Mouse (Mus musculus) liver, embryonic 11.5 days (tissue): ENCODE measurements at regions not wholly inside any gene's neighbourhood (a gene's known extent, or its start where the extent isn't known, plus 50 kb on each side); places are given as distances from the start of the nearest gene placed in this dataset.

Source experiments
- ATAC-seq: fragments of 200-750 bp; cut with Nextera tagmentation; replicated peaks from 2 replicates; pipeline ENCODE4 v1.8.0; 2017; ENCODE audit warnings: moderate number of reproducible peaks, mild to moderate bottlenecking, moderate TSS enrichment, moderate library complexity; ENCODE audit not compliant: low FRiP score
- DNase-seq: peaks from one replicate; pipeline ENCODE4 v3.0.0-alpha.2; 2017; ENCODE audit warnings: low spot score
- H3K27ac ChIP-seq: fragments of 300-500 bp; sonication (generic); 2 replicates; pipeline ENCODE4 v1.5.1; 2014; ENCODE audit warnings: mild to moderate bottlenecking, low read depth, low read length, control low read depth
- H3K27me3 ChIP-seq: fragments of 300-500 bp; sonication (generic); replicated peaks from 2 replicates; pipeline ENCODE4 v1.6.1; 2014; ENCODE audit warnings: low read length, mixed read lengths; ENCODE audit not compliant: control insufficient read depth, insufficient read depth
- H3K36me3 ChIP-seq: fragments of 300-500 bp; sonication (generic); 2 replicates; pipeline ENCODE4 v1.6.1; 2014; ENCODE audit warnings: mild to moderate bottlenecking, low read length, moderate library complexity, mixed read lengths; ENCODE audit not compliant: control insufficient read depth, insufficient read depth
- H3K4me1 ChIP-seq: fragments of 300-500 bp; sonication (generic); replicated peaks from 2 replicates; pipeline ENCODE4 v1.6.1; 2014; ENCODE audit warnings: low read length, mixed read lengths; ENCODE audit not compliant: control insufficient read depth, insufficient read depth
- H3K4me2 ChIP-seq: fragments of 300-500 bp; sonication (generic); 2 replicates; pipeline ENCODE4 v1.6.1; 2014; ENCODE audit warnings: mild to moderate bottlenecking, control low read depth, moderate library complexity
- H3K4me3 ChIP-seq: fragments of 300-500 bp; sonication (generic); 2 replicates; pipeline ENCODE4 v1.5.1; 2014; ENCODE audit warnings: low read depth, low read length, control low read depth
- H3K9ac ChIP-seq: fragments of 300-500 bp; sonication (generic); 2 replicates; pipeline ENCODE4 v1.6.1; 2014; ENCODE audit warnings: low read depth, low read length, control low read depth
- H3K9me3 ChIP-seq: fragments of 300-500 bp; sonication (generic); 2 replicates; pipeline ENCODE4 v1.6.1; 2016; ENCODE audit warnings: low read length, inconsistent platforms, mixed read lengths; ENCODE audit not compliant: control insufficient read depth
- WGBS: fragments of 180-500 bp; shearing (Covaris S2); extraction: QIAGEN DNeasy Blood & Tissue Kit; methylation state at CpG from one replicate; pipeline ENCODE4 v1.1.7; 2014; 5-methylcytosine and 5-hydroxymethylcytosine counted together

GRCm38 (mm10) chr15:63400445-63400844 lies 444.5 kb downstream of the Gsdmc2 start:
- Histone ChIP-seq H3K27ac (no peak overlapping the region), H3K9ac (no peak overlapping the region), H3K4me1 (no peaks in the 10 kb centered on the region), H3K27me3 (no peaks in the 10 kb centered on the region), H3K36me3 (no peaks in the 10 kb centered on the region), H3K4me2 (no peak overlapping the region), H3K9me3 (no peaks in the 10 kb centered on the region), H3K4me3 (no peak overlapping the region)
- WGBS = 66% methylated on average over 3 of the region's 3 CpGs
- ATAC-seq (no peak), DNase-seq (no peak)

GRCm38 (mm10) chr15:63400011-63400410 lies 445.0 kb downstream of the Gsdmc2 start:
- Histone ChIP-seq H3K9ac (no peak overlapping the region), H3K4me3 (no peak overlapping the region), H3K27me3 (no peaks in the 10 kb centered on the region), H3K36me3 (no peaks in the 10 kb centered on the region), H3K9me3 (no peaks in the 10 kb centered on the region), H3K4me1 (no peaks in the 10 kb centered on the region), H3K27ac (no peak overlapping the region), H3K4me2 (no peak overlapping the region)
- 63% methylated on average over 1 of the region's 1 CpGs for WGBS
- DNase-seq = no peak
- no peak for ATAC-seq

- Histone ChIP-seq H3K4me3 (no peak overlapping the region), H3K9ac (no peak overlapping the region), H3K27ac (no peak overlapping the region), H3K27me3 (no peaks in the 10 kb centered on the region), H3K4me2 (no peak overlapping the region), H3K36me3 (no peaks in the 10 kb centered on the region), H3K4me1 (no peaks in the 10 kb centered on the region), H3K9me3 (no peaks in the 10 kb centered on the region)
- ATAC-seq = no peak
- WGBS = 91% methylated on average over 3 of the region's 3 CpGs
- no peak for DNase-seq
Measured at GRCm38 (mm10) chr15:63397485-63397884, 447.5 kb downstream of the Gsdmc2 start.

- Histone ChIP-seq H3K4me1 (no peaks in the 10 kb centered on the region), H3K27me3 (no peaks in the 10 kb centered on the region)
- 77% methylated on average over 2 of the region's 2 CpGs for WGBS
Measured at GRCm38 (mm10) chr15:63377258-63377657, 467.7 kb downstream of the Gsdmc2 start.

GRCm38 (mm10) chr15:63371328-63372023 lies 473.5 kb downstream of the Gsdmc2 start:
- Histone ChIP-seq H3K27ac (no peak overlapping the region), H3K4me3 (no peak overlapping the region), H3K9me3 (no peaks in the 10 kb centered on the region), H3K4me1 (no peaks in the 10 kb centered on the region), H3K36me3 (no peaks in the 10 kb centered on the region), H3K4me2 (no peak overlapping the region), H3K9ac (no peak overlapping the region), H3K27me3 (no peaks in the 10 kb centered on the region)
- WGBS = 78% methylated on average over 4 of the region's 4 CpGs
- ATAC-seq = no peak
- DNase-seq = no peak

More at GRCm38 (mm10) chr15:63377258-63377657, 467.7 kb downstream of the Gsdmc2 start:
- Histone ChIP-seq H3K36me3 (no peaks in the 10 kb centered on the region), H3K27ac (no peak overlapping the region), H3K4me2 (no peak overlapping the region), H3K9me3 (no peaks in the 10 kb centered on the region), H3K9ac (no peak overlapping the region), H3K4me3 (no peak overlapping the region)
- ATAC-seq (no peak), DNase-seq (no peak)

- DNase-seq (no peak), ATAC-seq (no peak)
- Histone ChIP-seq H3K4me2 (no peak overlapping the region), H3K9me3 (no peaks in the 10 kb centered on the region), H3K4me3 (no peak overlapping the region), H3K9ac (no peak overlapping the region), H3K36me3 (no peaks in the 10 kb centered on the region), H3K4me1 (no peaks in the 10 kb centered on the region), H3K27ac (no peak overlapping the region), H3K27me3 (no peaks in the 10 kb centered on the region)
- WGBS = 91% methylated on average over 1 of the region's 1 CpGs
Measured at GRCm38 (mm10) chr15:63364473-63364872, 480.5 kb downstream of the Gsdmc2 start.

- no peak overlapping the region for H3K4me3 ChIP-seq
- no peaks in the 10 kb centered on the region for H3K36me3 ChIP-seq
- H3K4me2 ChIP-seq = no peak overlapping the region
- no peaks in the 10 kb centered on the region for H3K9me3 ChIP-seq
- no peaks in the 10 kb centered on the region for H3K4me1 ChIP-seq
- DNase-seq (no peak), ATAC-seq (no peak)
- 86% methylated on average over 7 of the region's 7 CpGs for WGBS
- H3K27me3 ChIP-seq = no peaks in the 10 kb centered on the region
- no peak overlapping the region for H3K9ac ChIP-seq
- no peak overlapping the region for H3K27ac ChIP-seq
Measured at GRCm38 (mm10) chr15:63360402-63360801, 484.6 kb downstream of the Gsdmc2 start.

GRCm38 (mm10) chr15:63341730-63342129 lies 503.2 kb downstream of the Gsdmc2 start:
- H3K9me3 ChIP-seq = no peaks in the 10 kb centered on the region
- WGBS = 31% methylated on average over 2 of the region's 2 CpGs
- ATAC-seq (no peak), DNase-seq (no peak)
- no peak overlapping the region for H3K4me3 ChIP-seq
- no peak overlapping the region for H3K9ac ChIP-seq
- no peaks in the 10 kb centered on the region for H3K36me3 ChIP-seq
- no peak overlapping the region for H3K27ac ChIP-seq
- no peak overlapping the region for H3K4me2 ChIP-seq
- H3K27me3 ChIP-seq = no peaks in the 10 kb centered on the region
- H3K4me1 ChIP-seq = 0 out of 2 replicates have a peak, but pooled peaks cover 5% of the 10 kb centered on the region

GRCm38 (mm10) chr15:63340322-63341060 lies 504.5 kb downstream of the Gsdmc2 start:
- DNase-seq (no peak), ATAC-seq (no peak)
- H3K9ac ChIP-seq = no peak overlapping the region
- no peak overlapping the region for H3K4me2 ChIP-seq
- H3K27ac ChIP-seq = no peak overlapping the region
- H3K9me3 ChIP-seq = no peaks in the 10 kb centered on the region
- 0 out of 2 replicates have a peak, but pooled peaks cover 5% of the 10 kb centered on the region for H3K4me1 ChIP-seq
- WGBS = 23% methylated on average over 6 of the region's 6 CpGs
- H3K4me3 ChIP-seq = no peak overlapping the region
- H3K36me3 ChIP-seq = no peaks in the 10 kb centered on the region
- H3K27me3 ChIP-seq = no peaks in the 10 kb centered on the region
